Mouse (Mus musculus): Measurements from ENCODE around the gene Bmpr1a.

Gene Bmpr1a

DNA sequence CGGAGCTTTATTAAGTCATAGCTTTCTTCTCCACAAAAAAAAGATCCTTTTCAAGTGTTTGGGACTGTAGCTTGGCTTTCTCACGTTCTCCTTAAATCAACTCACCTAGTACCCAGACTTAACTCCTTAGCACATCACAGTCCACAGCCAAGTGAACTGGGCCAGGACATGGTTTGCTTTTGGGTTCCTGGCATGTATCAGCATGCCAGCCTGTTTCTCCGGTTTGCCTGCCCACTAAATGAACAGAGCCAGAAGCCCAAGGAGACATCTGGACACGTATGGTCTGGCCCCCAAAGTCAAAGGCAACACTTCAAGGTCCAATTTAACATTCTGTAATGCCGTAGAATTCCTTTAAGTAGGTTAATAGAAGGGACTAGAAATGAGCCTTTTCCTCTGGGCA lies 1.2 kb upstream of the Bmpr1a start:
- DNase-seq = no peak

DNA sequence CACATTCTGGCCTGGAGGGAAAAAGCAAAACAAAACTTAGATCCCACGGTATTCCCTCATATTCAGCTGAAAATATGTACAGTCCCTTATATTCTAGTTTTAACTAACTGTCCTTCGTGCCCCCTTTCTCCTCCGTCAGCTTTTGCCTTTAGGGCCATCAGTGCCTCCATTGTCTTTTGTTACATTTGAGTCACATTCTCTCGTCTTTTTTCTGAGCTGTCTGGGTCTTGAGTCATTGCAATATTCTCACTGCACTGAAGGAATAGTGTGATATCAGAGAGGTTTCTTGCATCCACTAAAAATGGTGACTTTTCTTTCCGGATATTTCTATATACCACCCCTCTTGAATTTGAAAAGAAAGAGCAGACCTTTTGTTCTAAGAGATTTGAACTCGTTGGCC lies 618 bp upstream of the Bmpr1a start:
- no peak for DNase-seq

DNA sequence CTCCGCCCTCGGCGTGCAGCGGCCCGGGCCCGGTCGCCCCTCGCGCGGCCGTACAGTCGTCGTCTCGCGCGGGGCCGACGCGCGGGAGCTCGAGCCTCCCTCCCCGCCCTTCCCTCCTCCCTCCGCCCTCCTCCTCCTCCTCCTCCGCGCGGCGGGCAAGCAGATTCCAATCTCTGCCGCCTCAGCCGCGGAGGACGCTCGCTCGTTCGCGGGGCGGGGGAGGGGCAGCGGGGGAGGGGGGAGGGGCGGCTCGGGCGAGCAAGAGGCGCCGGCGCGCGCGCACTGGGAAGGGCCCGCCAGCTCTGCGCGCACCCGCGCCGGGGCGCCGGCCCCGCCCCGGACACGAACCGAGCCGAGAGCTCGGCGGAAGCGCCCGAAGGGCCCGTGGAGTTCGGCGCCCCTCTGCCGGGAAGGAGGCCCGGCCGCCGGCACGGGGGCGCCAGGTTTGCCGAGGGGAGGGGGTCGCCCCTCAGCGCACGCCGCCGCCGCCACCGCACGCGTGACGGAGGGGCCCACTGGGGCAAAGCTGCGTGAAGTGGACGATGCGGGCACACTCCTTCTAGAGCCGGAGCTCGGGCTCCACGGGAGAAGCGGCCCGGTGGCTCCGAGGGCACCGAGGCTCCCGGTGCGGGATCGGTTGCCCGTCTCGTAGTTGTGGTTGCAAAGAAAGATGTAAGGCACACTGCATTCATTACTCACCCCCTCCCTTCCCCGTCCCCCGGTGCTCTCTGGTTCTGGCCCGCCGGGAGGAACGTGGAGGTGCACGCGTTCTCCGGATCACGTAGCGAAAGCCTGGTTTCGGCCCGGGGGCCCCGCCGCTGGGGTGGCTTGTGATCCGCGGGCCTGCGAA lies 441 bp downstream of the Bmpr1a start:
- DNase-seq = peak; percentile 80 to 92

DNA sequence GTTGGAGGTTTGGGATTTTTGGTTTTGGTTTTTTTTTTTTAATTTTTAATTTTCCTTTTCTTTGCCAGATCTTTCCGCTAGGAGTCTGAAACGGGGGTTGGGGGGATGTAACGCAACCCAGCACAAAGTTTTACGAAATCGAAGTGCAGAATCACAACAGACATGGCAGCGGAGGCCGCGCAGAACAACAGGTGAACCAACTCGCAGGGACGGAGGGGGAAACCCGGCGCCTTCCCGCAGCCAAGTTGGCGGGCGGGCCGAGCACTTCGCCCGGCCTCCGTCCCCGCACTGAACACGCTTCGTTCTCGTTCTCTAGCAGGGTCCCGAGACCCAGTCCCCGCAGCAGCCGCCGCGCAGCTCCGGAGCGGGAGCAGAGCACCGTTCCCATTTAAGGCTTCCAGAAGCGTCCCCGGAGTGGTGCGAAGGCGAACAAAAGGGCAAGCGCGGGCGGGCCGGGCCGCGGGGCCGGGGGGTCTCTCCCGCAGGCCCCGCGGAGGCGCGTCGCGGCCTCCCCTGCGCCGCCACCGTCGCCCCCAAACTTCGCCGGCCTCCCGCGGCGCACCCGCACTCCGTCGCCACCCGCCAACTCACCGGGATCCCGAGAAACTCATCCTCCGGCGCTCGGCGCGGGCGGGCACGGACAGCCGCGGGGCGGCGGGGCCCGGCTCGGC lies 1.2 kb downstream of the Bmpr1a start:
- peak; percentile 39 to 67 for DNase-seq

DNA sequence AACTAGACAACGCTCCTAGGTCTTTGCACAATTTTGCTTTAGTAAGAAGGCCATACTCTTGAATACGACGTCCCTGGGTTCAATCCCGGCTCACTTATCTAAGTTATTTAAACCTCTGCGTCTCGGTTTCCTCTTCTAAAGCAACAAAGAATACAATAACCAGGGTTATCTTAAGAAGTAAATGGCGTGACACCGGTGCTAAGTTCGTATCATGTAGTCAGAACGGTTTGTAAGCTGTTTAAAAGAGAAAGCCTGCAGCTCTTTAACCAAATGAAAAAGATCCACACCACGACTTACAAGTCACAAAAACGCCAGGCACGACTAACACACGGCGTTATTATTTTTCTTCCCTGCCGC lies 1.7 kb downstream of the Bmpr1a start:
- DNase-seq = no peak

DNA sequence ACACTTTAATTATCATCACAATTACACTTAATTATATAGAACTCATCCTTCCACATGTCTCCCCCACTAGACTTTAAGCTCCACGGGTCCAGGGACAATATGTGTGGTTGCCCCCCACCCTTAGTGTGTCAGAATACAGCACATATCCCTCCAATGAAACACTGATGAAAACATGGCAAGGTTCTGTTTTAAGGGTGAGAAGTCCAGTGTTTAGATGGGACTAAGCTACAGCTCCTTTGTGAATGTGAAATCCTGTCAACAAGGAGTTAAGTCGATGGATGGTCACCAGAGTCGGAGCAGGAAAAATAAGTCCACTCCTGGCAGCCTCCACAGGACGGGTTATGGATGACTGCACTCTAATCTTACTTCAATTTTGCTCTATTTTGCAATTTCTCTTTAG lies 2.8 kb downstream of the Bmpr1a start:
- no peak for DNase-seq

DNA sequence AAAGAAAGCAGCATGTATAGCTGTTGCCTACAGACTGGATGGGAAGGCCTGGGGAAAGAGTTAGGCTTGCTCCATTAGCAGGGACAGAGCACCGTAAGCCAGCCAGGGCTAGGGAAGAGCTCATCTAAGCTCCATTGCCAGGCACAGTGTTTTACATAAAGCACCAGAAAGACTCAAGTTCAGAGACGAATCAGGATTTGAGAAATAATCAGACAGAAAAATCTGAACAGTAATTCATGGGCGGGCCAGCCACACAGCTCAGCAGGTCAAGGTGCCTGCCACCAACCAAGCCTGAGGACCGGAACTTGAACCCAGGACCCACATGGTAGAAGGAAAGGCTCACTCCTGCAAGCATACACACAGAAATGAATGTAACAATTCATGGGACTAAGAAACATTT lies 3.5 kb downstream of the Bmpr1a start:
- DNase-seq = no peak

DNA sequence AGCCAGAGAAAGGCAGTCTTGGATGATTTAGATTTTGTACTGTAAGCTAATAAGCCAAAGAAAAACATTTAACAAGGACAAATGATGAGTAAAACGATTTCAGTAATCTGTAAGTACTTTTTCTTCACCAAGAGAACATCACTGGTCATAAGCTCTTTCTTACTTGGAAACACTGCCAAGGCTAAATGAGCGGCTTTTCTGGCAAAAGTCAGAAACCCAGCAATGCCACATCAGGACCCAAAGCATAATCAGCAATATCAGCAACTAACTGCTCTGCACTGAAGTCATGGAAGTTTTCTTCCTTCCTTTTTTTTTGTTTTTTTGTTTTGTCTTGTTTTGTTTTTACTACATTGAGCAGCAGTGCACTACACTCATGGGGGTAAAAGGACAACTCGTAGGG lies 5.8 kb downstream of the Bmpr1a start:
- DNase-seq = no peak

DNA sequence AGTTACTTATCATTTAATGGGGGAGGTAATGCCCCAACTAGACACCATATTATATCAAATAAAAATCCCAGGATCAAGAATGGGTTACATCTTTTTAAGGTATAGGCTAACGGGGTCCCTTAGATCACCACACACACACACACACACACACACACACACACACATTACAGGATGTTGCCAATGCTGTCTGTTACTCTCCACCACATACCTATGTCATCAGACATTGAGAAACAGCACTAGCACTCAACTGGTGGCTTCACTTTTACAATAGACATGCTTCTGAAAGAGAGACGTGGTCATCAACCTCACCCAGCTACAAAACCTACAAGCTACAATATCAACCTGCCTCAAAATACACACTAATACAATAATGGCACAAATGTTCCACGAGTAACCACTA lies 9.5 kb downstream of the Bmpr1a start:
- DNase-seq = no peak

DNA sequence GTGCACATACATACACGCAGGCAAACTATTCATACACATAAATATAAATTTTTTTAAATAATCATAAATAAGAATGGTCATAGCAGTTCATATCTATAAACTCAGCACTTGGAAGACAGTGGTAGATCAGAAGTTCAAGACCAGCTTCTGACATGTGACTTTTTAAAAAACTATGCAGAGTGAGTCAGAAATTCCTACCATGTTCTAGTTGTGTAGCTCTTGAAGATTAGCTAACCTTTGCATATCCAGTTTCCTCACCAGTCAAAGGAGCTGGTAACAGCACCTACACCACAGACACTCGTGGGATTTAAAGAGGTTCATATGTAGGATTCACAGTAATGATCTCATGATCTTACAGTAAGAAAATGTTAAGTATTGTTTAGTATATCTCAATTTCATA lies 10.5 kb downstream of the Bmpr1a start:
- no peak for DNase-seq

DNA sequence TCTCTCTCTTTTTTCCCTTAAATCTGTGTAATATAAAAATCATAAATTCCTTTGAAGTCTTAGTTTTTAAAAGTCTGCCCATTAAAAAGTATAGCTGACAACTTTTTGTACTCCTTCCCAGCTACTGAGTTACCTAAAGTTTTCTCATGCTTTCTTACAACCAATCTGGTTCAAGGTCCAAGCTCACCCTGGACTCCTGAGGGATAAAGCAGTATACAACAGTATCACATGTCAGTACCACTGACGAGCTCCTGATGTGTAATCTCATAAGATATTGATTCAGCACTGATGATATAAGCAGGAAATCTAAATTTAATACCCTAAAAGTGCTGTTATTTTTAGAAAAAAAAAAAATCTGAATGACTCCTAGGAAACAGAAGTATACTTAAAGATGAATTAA lies 12.2 kb downstream of the Bmpr1a start:
- no peak for DNase-seq

DNA sequence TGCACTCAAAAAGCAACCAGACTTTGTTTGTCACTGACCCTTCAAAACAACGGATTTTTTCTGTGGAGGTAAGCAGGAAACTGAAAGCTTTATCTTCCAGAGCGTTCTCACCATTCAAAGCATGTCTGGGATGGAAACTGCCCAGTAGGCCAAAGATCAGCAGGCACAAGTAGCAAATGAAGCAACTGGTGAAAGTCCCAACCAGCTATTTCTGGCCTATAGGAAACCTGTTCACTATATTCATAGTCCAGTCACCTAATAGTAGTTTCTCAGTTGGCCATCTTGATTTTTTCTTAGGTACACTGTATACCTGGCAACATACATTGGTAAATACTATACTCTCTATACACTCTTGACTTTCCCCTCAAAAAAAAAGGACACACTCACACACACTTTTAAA lies 13.2 kb downstream of the Bmpr1a start:
- peak; percentile 48 to 69 for DNase-seq

DNA sequence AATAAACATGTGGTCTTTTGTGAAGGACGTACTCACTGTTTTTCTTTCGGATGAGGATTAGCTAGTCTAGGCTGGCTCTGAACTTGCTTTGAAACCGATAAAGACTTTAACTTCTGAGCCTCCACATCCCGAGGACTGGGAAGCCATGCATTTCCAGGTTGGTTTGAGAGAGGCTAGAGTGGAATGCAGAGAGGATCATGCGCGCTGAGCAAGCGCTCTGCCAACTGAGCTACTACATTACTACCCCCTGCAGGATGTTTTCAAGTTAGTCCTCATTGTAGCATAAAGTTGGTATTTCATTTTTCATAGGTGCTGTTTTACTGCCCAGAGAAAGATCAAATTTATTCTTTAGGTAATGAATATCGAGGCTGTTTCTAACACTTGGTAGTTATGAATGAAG lies 17.0 kb downstream of the Bmpr1a start:
- no peak for DNase-seq

DNA sequence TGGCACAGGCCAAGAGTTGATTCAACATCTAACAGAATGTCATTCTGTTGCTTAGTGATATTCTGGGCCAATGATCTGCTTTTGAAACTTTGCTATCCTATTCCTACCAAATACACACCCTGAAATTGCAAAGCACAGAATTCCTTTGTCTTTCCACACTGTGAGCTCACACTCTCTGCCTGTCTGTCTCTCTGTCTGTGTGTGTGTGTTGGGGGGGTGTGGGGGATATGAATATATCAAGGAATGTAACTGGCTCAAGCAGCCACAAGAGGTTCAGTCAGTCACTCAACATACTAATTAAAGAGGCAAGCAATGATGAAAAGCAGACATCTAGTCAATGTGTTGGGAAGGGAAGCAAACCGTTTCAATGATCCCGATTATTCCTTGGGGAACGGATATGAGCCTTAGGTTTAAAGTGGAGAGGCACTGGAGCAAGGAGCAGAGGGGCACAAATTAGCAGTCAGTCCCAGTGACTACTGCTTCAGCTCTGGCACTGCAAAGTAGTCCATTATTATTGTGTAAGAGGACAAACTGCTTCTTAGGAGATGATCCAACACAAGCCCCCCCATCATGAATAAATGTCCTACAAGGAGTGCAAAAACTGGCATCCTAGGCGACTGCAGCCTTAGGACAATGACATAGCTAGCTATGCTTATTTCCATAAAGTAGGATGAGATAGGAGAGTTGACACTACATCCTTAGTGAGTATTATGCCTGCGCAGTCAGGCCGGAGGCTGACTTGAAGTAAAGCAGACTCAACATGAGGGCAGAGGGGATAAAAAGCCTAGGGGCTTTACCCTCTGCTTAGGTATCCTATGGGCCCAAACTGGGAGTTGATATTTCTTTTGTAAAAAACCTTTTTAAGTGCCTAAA lies 19.4 kb downstream of the Bmpr1a start:
- no peak for DNase-seq

DNA sequence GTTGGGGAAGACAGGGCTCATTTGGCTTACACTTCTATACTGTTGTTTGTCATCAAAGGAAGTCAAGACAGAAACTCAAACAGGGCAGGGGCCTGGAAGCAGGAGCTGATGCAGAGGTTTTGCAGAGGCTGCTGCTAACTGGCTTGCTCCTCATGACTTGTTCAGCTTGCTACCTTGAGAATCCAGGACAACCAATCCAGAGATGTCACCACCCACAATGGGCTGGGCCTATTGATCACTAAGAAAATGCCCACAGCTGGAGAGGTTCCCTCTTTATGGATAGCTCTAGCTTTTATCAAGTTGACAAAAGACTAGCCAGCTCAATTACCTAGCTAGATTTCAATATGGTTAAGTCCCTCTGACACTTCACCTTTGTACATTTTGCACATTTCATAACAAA lies 31.6 kb downstream of the Bmpr1a start:
- no peak for DNase-seq

DNA sequence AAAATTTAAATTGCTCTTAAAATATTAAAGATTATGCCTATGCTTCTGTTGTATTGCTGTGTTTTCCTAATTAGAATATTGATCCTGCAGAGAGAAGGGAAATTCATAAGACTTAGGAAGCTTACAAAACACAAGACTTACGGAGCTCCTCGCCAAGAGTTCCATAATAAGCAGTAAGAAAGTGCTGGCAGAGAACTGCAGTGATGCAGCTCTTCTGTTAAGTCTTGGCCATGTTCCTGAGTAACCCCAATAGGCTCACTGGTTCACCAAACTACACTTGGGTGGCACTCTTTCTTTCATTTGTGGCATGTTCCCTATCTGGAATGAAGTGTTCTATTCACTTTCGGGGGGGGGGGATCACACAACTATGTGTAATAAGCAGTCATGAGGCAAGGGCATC lies 36.9 kb downstream of the Bmpr1a start:
- no peak for DNase-seq

DNA sequence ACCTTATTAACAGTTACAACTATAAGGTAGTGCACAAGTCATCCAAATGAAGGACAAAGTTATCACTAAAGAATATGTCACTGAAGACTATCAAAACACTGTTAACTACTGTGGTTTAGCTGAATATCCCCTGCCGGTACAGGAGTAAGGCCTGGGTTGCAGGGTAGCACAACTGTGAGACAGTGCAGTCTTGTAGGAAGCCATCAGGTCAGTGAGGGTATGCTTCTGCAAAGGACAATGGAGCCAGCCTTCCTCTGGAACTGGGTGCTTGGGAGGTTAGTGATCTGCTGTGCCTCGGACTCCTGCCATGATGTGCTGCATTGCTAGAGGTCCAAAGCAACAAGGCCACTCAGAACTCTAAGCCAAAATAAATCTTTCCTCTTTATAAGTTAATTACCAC lies 43.8 kb downstream of the Bmpr1a start:
- no peak for DNase-seq

DNA sequence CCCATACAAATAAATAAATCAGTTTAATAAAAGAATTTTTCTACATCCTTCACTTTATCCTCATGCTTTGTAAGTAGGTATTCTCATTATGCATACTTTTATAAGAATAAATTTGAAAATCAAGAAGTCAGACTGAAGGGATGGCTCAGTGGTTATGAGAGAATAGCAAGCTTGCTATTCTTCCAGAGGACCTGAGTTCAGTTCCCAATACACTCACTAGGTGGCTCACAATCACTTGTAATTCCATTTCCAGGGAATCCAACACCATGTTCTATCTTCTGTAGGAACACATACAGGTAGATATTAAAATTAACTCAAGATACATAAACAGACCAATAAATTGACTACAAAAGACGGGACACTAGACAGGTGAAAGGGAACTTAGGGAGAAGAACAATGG lies 44.3 kb downstream of the Bmpr1a start:
- peak; percentile 74 to 78 for DNase-seq

DNA sequence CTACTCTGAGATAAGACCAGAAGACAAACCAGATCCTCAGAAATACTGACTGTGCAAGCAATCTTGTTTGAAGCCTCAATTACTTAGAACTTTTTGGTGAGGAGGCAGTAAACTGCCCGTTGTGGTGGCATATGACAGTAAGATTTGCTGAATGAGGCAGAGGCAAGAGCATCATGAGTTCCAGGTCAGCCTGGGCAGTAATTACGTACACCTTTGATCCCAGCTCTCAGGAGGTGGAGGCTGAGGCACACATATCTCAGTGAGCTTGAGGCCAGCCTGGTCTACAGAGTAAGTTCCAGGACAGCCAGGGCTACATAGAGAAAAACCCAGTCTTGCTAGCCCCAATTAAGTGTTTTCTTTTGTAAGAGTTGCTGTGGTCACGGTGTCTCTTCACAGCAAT lies 48.9 kb downstream of the Bmpr1a start:
- DNase-seq = no peak

DNA sequence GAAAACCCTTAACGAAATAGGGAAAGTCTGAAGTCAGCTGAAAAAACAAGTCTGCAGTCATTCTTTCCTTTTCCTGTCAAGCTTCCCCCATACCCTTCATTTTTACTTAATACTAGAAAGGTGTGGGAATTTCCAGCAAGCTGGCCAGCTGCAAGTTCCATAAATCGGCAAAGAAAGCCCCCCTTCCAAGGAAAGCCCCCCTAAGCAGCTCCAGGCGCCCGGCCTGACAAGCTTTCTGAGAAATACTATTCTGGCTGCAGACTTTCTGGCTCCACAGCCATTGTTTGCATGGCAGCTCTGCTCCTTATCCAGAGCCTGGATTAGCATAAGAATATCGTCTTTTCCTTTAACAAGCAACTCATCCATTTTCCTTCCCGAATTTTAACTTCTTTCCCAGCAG lies 49.5 kb downstream of the Bmpr1a start:
- DNase-seq = no peak

DNA sequence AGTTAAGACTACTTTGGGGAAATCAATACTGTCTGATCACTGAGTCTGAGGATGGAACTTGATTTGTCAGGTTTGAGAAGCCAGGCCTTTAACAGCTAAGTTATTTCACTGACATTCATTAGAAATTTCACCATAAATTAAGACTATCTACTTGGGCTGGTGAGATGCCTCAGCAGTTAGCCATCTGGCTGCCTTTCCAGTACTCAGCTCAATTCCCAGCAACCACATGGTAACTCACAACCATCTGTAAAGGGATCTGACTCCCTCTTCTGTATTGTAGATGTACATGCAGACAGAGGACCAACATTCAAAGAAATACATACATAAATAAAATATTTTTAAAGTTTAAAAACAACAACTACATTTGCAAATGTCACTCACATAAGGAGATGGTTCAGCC lies 51.3 kb downstream of the Bmpr1a start:
- DNase-seq = no peak

DNA sequence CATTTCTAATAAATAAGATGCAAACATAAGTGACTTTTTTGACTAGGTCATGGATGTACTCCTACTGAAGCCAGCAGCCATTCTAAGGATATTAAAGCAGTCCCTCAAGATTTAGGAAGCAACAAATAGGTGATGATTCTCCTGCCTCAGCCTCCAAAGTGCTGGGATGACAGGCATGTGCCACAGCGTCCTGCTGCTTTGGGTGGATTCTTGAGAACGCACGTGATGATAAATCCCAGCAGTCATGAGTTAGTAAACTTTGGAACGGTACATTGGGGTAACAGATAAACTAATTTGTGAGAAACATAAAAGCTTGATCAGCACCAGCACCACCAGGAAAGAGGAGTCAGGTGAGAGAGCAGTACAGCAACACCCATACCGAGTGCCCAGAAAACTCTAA lies 52.7 kb downstream of the Bmpr1a start:
- DNase-seq = no peak

DNA sequence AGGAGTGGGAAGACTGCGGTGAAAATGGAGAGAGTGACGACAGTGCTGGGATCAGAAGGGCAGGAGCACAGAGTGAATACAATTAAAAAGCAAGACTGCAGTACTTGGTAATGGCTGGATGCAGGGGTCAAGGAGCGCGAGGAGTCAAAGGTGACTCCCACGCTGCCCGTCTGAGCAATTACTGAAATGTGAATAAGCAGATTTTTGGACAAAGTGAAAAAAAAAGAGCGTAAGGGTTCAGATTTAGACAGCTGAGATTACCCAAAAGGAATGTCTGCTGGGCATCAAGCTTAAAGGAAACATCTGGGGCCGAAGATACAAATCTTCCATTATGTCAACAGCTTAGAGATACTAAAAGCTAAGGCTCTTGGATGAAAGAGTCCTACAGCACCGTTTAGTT lies 53.3 kb downstream of the Bmpr1a start:
- DNase-seq = peak; percentile 53 to 62

DNA sequence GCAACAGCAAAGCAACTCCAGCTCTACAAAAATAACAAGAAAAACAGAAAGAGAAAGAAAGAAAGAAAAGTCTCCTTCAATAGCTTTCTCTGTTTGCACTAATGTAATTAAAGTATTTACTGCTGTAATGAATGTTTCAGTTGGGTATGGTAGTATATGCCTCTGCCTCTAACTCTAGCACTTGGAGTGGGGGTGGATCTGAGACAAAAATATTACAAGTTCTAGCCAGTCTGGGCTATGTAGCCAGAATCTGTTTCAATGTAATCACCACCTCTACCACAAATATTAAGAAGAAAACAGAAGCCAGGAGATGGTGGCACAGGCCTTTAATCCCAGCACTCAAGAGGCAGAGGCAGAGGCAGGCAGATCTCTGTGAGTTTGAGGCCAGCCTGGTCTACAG lies 54.7 kb downstream of the Bmpr1a start:
- DNase-seq = no peak
